Mouse (Mus musculus) hindbrain, postnatal 0 days (tissue): ENCODE measurements around the gene Trabd. TPM values are rescaled to one million over a fixed set of nuclear protein-coding genes. Genes with fewer than 3 reads are reported as not detected.

Experiments
- ATAC-seq: fragments of 200-750 bp; cut with Nextera tagmentation; 2 replicates; pipeline ENCODE4 v1.8.0; 2017; ENCODE audit warnings: mild to moderate bottlenecking, moderate TSS enrichment, moderate library complexity
- DNase-seq: peaks from one replicate; pipeline ENCODE4 v3.0.0-alpha.2; 2015; ENCODE audit warnings: low spot score
- H3K27ac ChIP-seq: fragments of 300-500 bp; sonication (generic); 2 replicates; pipeline ENCODE4 v1.5.1; 2014; ENCODE audit warnings: mild to moderate bottlenecking
- H3K27me3 ChIP-seq: fragments of 300-500 bp; sonication (generic); 2 replicates; pipeline ENCODE4 v1.6.1; 2014; ENCODE audit warnings: low read length, mixed read lengths; ENCODE audit not compliant: insufficient read depth
- H3K36me3 ChIP-seq: fragments of 300-500 bp; sonication (generic); 2 replicates; pipeline ENCODE4 v1.6.1; 2014; ENCODE audit warnings: low read length, mixed read lengths; ENCODE audit not compliant: insufficient read depth
- H3K4me1 ChIP-seq: fragments of 300-500 bp; sonication (generic); 2 replicates; pipeline ENCODE4 v1.6.1; 2014; ENCODE audit warnings: antibody characterized with exemption, low read length, mixed read lengths; ENCODE audit not compliant: insufficient read depth
- H3K4me2 ChIP-seq: fragments of 300-500 bp; sonication (generic); 2 replicates; pipeline ENCODE4 v1.6.1; 2014; ENCODE audit warnings: low read depth, mild to moderate bottlenecking, low read length, moderate library complexity, mixed read lengths
- H3K4me3 ChIP-seq: fragments of 300-500 bp; sonication (generic); 2 replicates; pipeline ENCODE4 v1.5.1; 2014; ENCODE audit warnings: low read length
- H3K9ac ChIP-seq: fragments of 300-500 bp; sonication (generic); replicated peaks from 2 replicates; pipeline ENCODE4 v1.6.1; 2014; ENCODE audit warnings: mild to moderate bottlenecking, low read length, moderate library complexity, mixed read lengths
- H3K9me3 ChIP-seq: fragments of 300-500 bp; sonication (generic); 2 replicates; pipeline ENCODE4 v1.6.1; 2016; ENCODE audit warnings: low read length, mixed read lengths
- CTCF ChIP-seq: IDR thresholded peaks from 2 replicates; pipeline ENCODE4 v1.5.1; 2016; ENCODE audit warnings: antibody characterized with exemption, control low read depth, low read depth
- WGBS: fragments of 180-500 bp; shearing (Covaris S2); extraction: QIAGEN DNeasy Blood & Tissue Kit; methylation state at CpG from one replicate; pipeline ENCODE4 v1.1.7; 2014; 5-methylcytosine and 5-hydroxymethylcytosine counted together
- polyA plus RNA-seq: library from polyadenylated mRNA; unstranded; fragments of >200 nt; fragmentation: Nextera tagmentation; extraction: Ambion mirVana; gene quantifications from 2 replicates; pipeline ENCODE4 v1.2.1, GENCODE M21; 2015
- total RNA-seq: library from RNA; depleted of rRNA; stranded (reverse); fragments of >200 nt; gene quantifications from 2 replicates; pipeline ENCODE4 v1.2.3, GENCODE M21; 2014; rRNA removed

Gene Trabd
- total and polyA plus RNA-seq, 2 experiments from 2014 or later, result 26.1 to 47.8 TPM

DNA sequence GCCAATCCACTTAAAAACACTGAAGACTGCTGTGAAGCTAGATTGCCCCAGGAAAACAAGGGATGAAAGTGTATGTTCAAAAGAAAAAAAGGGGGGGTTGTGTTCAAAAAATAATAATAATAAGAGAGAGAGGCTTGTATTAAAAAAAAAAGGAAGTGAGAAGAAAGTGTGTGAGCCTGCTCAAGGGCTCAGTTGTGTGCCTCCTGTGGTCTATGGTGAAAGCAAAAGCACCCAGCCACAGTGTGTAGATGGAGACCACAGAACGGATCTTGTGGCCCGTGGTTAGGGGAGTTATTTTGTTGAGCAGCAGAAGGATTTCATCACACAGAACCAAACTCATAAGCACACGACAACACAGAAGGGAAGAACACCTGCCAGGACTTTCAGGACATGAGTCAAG is 56.4 kb downstream of the Trabd start:
- WGBS, result 94% methylated on average over 3 of the region's 3 CpGs
- no peak overlapping the region for H3K9ac ChIP-seq
- no peak overlapping the region for H3K4me3 ChIP-seq
- ATAC-seq, result no peak
- peaks cover 12% of the 10 kb centered on the region for H3K4me1 ChIP-seq
- no peak overlapping the region for H3K27ac ChIP-seq
- no peaks in the 10 kb centered on the region for H3K36me3 ChIP-seq
- H3K4me2 ChIP-seq, result no peak overlapping the region
- H3K27me3 ChIP-seq, result no peaks in the 10 kb centered on the region
- DNase-seq, result no peak
- no peaks in the 10 kb centered on the region for H3K9me3 ChIP-seq
- no peak for TF ChIP-seq CTCF

Other genes starting within 250 kb of the Trabd start
- gene Pim3, start 212.9 kb upstream of the Trabd start, total RNA-seq, result 98.0 and 104 TPM in 2 replicates
- gene Pim3, start 212.9 kb upstream of the Trabd start, polyA plus RNA-seq, result 69.8 TPM in 2 replicates
- 0.11 and 0.16 TPM in 2 replicates for gene Ttll8, start 120.7 kb upstream of the Trabd start, total RNA-seq
- 0.14 and 0.45 TPM in 2 replicates for gene Ttll8, start 120.7 kb upstream of the Trabd start, polyA plus RNA-seq
- 106 and 111 TPM in 2 replicates for gene Mlc1, start 96.1 kb upstream of the Trabd start, total RNA-seq
- 72.5 and 88.3 TPM in 2 replicates for gene Mlc1, start 96.1 kb upstream of the Trabd start, polyA plus RNA-seq
- gene Mov10l1, start 92.2 kb upstream of the Trabd start, total RNA-seq, result not detected in 2 replicates
- not detected in 2 replicates for gene Mov10l1, start 92.2 kb upstream of the Trabd start, polyA plus RNA-seq
- gene Panx2, start 15.4 kb upstream of the Trabd start, total RNA-seq, result 17.9 and 26.5 TPM in 2 replicates
- gene Panx2, start 15.4 kb upstream of the Trabd start, polyA plus RNA-seq, result 8.3 and 9.9 TPM in 2 replicates
- 50.1 and 54.7 TPM in 2 replicates for gene Selenoo, start 14.0 kb downstream of the Trabd start, total RNA-seq
- 20.4 and 21.9 TPM in 2 replicates for gene Selenoo, start 14.0 kb downstream of the Trabd start, polyA plus RNA-seq
- gene Tubgcp6, start 48.0 kb downstream of the Trabd start, total RNA-seq, result 50.0 and 54.7 TPM in 2 replicates
- gene Tubgcp6, start 48.0 kb downstream of the Trabd start, polyA plus RNA-seq, result 10.6 and 11.5 TPM in 2 replicates
- 23.5 and 27.1 TPM in 2 replicates for gene Hdac10, start 53.6 kb downstream of the Trabd start, total RNA-seq
- gene Hdac10, start 53.6 kb downstream of the Trabd start, polyA plus RNA-seq, result 19.0 and 19.8 TPM in 2 replicates
- 3.3 and 4.8 TPM in 2 replicates for gene Mapk12, start 65.6 kb downstream of the Trabd start, total RNA-seq
- gene Mapk12, start 65.6 kb downstream of the Trabd start, polyA plus RNA-seq, result 2.6 and 5.1 TPM in 2 replicates
- gene Mapk11, start 74.5 kb downstream of the Trabd start, total RNA-seq, result 19.7 and 30.6 TPM in 2 replicates
- gene Mapk11, start 74.5 kb downstream of the Trabd start, polyA plus RNA-seq, result 15.8 and 17.8 TPM in 2 replicates
- gene Plxnb2, start 105.7 kb downstream of the Trabd start, total RNA-seq, result 239 and 274 TPM in 2 replicates
- 64.1 and 64.7 TPM in 2 replicates for gene Plxnb2, start 105.7 kb downstream of the Trabd start, polyA plus RNA-seq
- 73.9 and 79.9 TPM in 2 replicates for gene Dennd6b, start 121.4 kb downstream of the Trabd start, total RNA-seq
- gene Dennd6b, start 121.4 kb downstream of the Trabd start, polyA plus RNA-seq, result 60.1 and 62.2 TPM in 2 replicates
- gene Ppp6r2, start 136.4 kb downstream of the Trabd start, total RNA-seq, result 257 and 290 TPM in 2 replicates
- gene Ppp6r2, start 136.4 kb downstream of the Trabd start, polyA plus RNA-seq, result 71.2 and 72.7 TPM in 2 replicates
- gene Sbf1, start 240.2 kb downstream of the Trabd start, total RNA-seq, result 265 and 324 TPM in 2 replicates
- 69.5 and 70.7 TPM in 2 replicates for gene Sbf1, start 240.2 kb downstream of the Trabd start, polyA plus RNA-seq
- gene Adm2, start 247.6 kb downstream of the Trabd start, total RNA-seq, result not detected in 2 replicates
- gene Adm2, start 247.6 kb downstream of the Trabd start, polyA plus RNA-seq, result not detected in 2 replicates